Mouse (Mus musculus): ENCODE data around the gene Camk2n1.

The Camk2n1 gene

GRCm38 (mm10) chr4:138444941-138445340 is 9.2 kb upstream of the Camk2n1 start:
- in situ Hi-C loops (cut with MboI; ENCODE audit: unreplicated experiment in 2 of 2): loop anchor here (5.0 kb wide), 4 partner anchors 117 to 407 kb away; no protein-coding TSS in a partner anchor

- in situ Hi-C loops (cut with MboI; ENCODE audit: unreplicated experiment in 2 of 2): loop anchor here (5.0 kb wide), 4 partner anchors 115 to 405 kb away; no protein-coding TSS in a partner anchor
Observed at GRCm38 (mm10) chr4:138446981-138447380, 7.1 kb upstream of the Camk2n1 start.

GRCm38 (mm10) chr4:138447387-138447786 is 6.7 kb upstream of the Camk2n1 start:
- in situ Hi-C loops (cut with MboI; ENCODE audit: unreplicated experiment in 2 of 2): loop anchor here (5.0 kb wide), 4 partner anchors 115 to 405 kb away; no protein-coding TSS in a partner anchor

- in situ Hi-C loops (cut with MboI; ENCODE audit: unreplicated experiment in 2 of 2): loop anchor here (5.0 kb wide), 4 partner anchors 114 to 404 kb away; no protein-coding TSS in a partner anchor
Observed at GRCm38 (mm10) chr4:138447827-138448602, 6.1 kb upstream of the Camk2n1 start.

GRCm38 (mm10) chr4:138448872-138449615 is 5.1 kb upstream of the Camk2n1 start:
- in situ Hi-C loops (cut with MboI; ENCODE audit: unreplicated experiment in 2 of 2): loop anchor here (5.0 kb wide), 4 partner anchors 113 to 403 kb away; no protein-coding TSS in a partner anchor

- in situ Hi-C loops (cut with MboI; ENCODE audit: unreplicated experiment in 2 of 2): loop anchor here (5.0 kb wide), 4 partner anchors 113 to 403 kb away; no protein-coding TSS in a partner anchor
Observed at GRCm38 (mm10) chr4:138449636-138450314, 4.3 kb upstream of the Camk2n1 start.

- in situ Hi-C loops (cut with MboI; ENCODE audit: unreplicated experiment in 2 of 2): no loop called here
Observed at GRCm38 (mm10) chr4:138452306-138453096, 1.6 kb upstream of the Camk2n1 start.

GRCm38 (mm10) chr4:138453097-138453752 is 889 bp upstream of the Camk2n1 start:
- in situ Hi-C loops (cut with MboI; ENCODE audit: unreplicated experiment in 2 of 2): no loop called here

- in situ Hi-C loops (cut with MboI; ENCODE audit: unreplicated experiment in 2 of 2): no loop called here
Observed at GRCm38 (mm10) chr4:138454571-138455140, 542 bp downstream of the Camk2n1 start.

- in situ Hi-C loops (cut with MboI; ENCODE audit: unreplicated experiment in 2 of 2): no loop called here
Observed at GRCm38 (mm10) chr4:138455141-138455955, 1.2 kb downstream of the Camk2n1 start.

GRCm38 (mm10) chr4:138455956-138456341 is 1.8 kb downstream of the Camk2n1 start:
- in situ Hi-C loops (cut with MboI; ENCODE audit: unreplicated experiment in 2 of 2): no loop called here

GRCm38 (mm10) chr4:138456536-138456935 is 2.4 kb downstream of the Camk2n1 start:
- in situ Hi-C loops (cut with MboI; ENCODE audit: unreplicated experiment in 2 of 2): no loop called here

GRCm38 (mm10) chr4:138457091-138457490 is 3.0 kb downstream of the Camk2n1 start:
- in situ Hi-C loops (cut with MboI; ENCODE audit: unreplicated experiment in 2 of 2): no loop called here

GRCm38 (mm10) chr4:138458171-138458570 is 4.1 kb downstream of the Camk2n1 start:
- in situ Hi-C loops (cut with MboI; ENCODE audit: unreplicated experiment in 2 of 2): no loop called here

GRCm38 (mm10) chr4:138458735-138459440 is 4.8 kb downstream of the Camk2n1 start:
- in situ Hi-C loops (cut with MboI; ENCODE audit: unreplicated experiment in 2 of 2): no loop called here

- in situ Hi-C loops (cut with MboI; ENCODE audit: unreplicated experiment in 2 of 2): no loop called here
Observed at GRCm38 (mm10) chr4:138459775-138460174, 5.7 kb downstream of the Camk2n1 start.

- in situ Hi-C loops (cut with MboI; ENCODE audit: unreplicated experiment in 2 of 2): no loop called here
Observed at GRCm38 (mm10) chr4:138460910-138461309, 6.8 kb downstream of the Camk2n1 start.

GRCm38 (mm10) chr4:138461471-138461870 is 7.4 kb downstream of the Camk2n1 start:
- in situ Hi-C loops (cut with MboI; ENCODE audit: unreplicated experiment in 2 of 2): no loop called here

All from v-Abl transformed pro-B cells (cell line).